Mouse (Mus musculus): ENCODE data around the gene Snx33.
"Not testable (repeated sequence)": the region's sequence is repeated elsewhere in the genome, so short reads cannot be mapped to it uniquely, and the experiment has no call there.

Gene Snx33

GRCm38 (mm10) chr9:56928041-56928811, at the start of gene Snx33:
Snx33 (minus strand) TSS chr9:56928371.
- no peak for DNase-seq (ENCODE audit: extremely low spot score, low read depth, low spot score)

GRCm38 (mm10) chr9:56975199-56975598, 47.0 kb upstream of the Snx33 start:
- DNase-seq (ENCODE audit: extremely low spot score, low read depth, low spot score), result no peak

- DNase-seq (ENCODE audit: extremely low spot score, low read depth, low spot score), result no peak
These were observed 45.9 kb upstream of the Snx33 start for GRCm38 (mm10) chr9:56973960-56974524.

DNA sequence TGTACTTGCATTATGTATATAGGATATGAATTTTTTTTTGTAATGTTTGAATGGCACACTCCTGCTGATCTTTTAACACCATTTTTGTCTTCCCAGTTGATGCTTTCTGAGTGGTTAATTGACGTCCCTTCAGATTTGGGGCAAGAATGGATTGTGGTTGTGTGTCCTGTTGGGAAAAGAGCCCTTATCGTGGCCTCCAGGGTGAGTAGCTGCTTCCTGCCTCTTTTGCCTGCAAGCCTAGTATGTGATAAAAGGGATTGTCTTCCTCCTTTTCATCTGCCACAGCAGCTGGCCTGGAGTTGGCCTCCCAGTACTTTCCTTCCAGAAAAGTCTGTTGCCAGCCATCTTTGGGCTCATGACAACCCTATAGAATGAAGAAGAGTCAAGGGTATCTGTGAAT, 42.0 kb upstream of the Snx33 start:
- no peak for DNase-seq (ENCODE audit: extremely low spot score, low read depth, low spot score)

- no peak for DNase-seq (ENCODE audit: extremely low spot score, low read depth, low spot score)
These were observed 33.4 kb upstream of the Snx33 start for GRCm38 (mm10) chr9:56961591-56961990.

DNA sequence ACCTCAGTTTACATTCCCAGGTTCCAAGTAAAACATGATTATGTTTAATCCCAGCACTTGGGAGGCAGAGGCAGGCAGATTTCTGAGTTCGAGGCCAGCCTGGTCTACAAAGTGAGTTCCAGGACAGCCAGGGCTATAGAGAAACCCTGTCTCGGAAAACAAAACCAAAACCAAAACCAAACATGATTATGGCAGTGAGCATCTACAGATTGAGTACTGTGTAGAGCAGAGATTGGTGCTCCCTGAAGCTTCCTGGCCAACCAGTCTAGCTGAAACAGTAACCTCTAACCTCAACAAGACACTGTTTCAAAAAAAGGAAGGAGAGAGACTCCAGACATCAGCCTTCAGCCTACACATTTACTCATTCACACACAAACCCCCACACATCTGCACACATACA, 30.5 kb upstream of the Snx33 start:
- no peak for DNase-seq (ENCODE audit: extremely low spot score, low read depth, low spot score)

DNA sequence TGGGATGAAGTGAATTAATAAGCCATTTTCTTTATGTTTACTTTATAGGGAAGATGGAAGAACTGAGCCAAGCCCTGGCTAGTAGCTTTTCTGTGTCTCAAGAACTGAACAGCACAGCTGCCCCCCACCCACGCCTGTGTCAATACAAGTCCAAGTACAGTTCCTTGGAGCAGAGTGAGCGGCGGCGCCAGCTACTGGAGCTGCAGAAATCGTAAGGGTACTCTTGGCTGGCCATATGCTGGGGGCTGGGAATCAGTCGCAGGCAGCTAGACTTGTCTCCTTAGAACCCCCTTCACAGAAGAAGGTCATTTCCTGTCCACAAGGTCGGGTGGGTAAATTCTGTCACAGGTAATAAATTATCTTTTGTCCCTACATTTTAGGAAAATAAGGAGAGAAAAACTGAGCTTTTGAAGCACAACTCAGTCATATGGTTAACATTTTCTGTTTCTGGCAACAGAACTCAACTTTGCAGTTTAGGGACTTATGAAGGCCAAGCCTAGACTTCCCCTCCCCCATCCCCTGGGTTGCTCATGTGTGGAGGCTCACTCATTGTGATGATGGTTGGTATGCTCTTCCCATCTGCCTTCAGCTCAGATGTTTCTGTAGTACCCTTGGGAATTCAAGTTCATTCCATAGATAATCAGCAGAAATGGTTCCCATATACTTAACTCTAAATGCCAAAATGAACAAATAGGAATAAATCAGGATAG, 28.9 kb upstream of the Snx33 start:
- no peak for DNase-seq (ENCODE audit: extremely low spot score, low read depth, low spot score)

GRCm38 (mm10) chr9:56953562-56953961, 25.4 kb upstream of the Snx33 start:
- DNase-seq (ENCODE audit: extremely low spot score, low read depth, low spot score), result no peak

GRCm38 (mm10) chr9:56950414-56951400, 22.5 kb upstream of the Snx33 start, which contains the start of gene Snupn:
Snupn (plus strand) TSS chr9:56950878.
- DNase-seq (ENCODE audit: extremely low spot score, low read depth, low spot score), result peak; percentile 97

GRCm38 (mm10) chr9:56949767-56950166, 21.6 kb upstream of the Snx33 start:
- no peak for DNase-seq (ENCODE audit: extremely low spot score, low read depth, low spot score)

GRCm38 (mm10) chr9:56948699-56949098, 20.5 kb upstream of the Snx33 start:
- not testable (repeated sequence) for DNase-seq (ENCODE audit: extremely low spot score, low read depth, low spot score)

- not testable (repeated sequence) for DNase-seq (ENCODE audit: extremely low spot score, low read depth, low spot score)
These were observed 19.3 kb upstream of the Snx33 start for GRCm38 (mm10) chr9:56947481-56947880.

GRCm38 (mm10) chr9:56938374-56938773, 10.2 kb upstream of the Snx33 start:
- no peak for DNase-seq (ENCODE audit: extremely low spot score, low read depth, low spot score)

DNA sequence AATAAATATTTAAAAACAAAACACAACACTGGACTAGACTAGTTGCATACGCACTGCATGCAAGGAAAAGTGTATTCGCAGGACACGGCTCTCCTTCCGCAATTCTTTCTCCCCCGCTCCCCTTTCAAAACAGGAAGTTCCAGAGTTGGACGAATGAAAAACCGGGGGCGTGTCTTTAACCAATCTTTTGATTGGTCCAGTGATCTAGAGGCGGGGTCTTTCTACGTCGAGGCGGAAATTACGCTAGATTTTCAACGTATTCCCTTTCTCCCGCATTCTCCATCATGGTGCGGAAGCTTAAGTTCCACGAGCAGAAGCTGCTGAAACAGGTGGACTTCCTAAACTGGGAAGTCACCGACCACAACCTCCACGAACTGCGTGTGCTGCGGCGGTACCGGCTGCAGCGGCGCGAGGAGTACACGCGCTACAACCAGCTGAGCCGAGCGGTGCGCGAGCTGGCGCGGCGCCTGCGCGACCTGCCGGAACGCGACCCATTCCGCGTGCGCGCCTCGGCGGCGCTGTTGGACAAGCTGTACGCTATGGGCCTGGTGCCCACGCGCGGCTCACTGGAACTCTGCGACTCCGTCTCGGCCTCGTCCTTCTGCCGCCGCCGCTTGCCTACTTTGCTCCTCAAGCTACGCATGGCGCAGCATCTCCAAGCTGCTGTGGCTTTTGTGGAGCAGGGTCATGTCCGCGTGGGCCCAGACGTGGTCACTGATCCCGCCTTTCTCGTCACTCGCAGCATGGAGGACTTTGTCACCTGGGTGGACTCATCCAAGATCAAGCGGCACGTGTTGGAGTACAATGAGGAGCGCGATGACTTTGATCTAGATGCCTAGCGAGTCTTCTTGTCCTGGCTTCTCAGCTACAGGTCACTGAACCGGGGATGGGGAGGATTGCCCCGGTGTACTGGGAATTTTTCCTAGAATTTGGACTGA, 9.3 kb upstream of the Snx33 start, which contains the start of gene Imp3:
TSS of gene Imp3 (plus strand) at position 253 of the 938 bp plus-strand sequence.
- DNase-seq (ENCODE audit: extremely low spot score, low read depth, low spot score), result peak; percentile 91

DNA sequence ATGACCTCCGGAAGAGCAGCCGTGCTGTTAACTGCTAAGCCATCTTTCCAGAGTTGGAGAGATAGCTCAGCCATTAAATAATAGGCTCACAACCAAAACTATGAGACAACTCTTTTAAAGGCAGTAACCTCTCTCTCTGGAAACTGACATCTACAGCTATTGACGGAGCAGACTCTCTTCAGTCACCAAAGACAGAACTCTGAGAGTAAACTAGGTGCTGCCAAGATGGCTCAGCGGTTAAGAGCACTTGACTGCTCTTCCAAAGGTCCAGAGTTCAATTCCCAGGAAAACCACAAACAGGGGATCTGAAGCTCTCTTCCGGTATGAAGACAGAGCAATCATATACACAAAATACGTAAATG, 8.7 kb upstream of the Snx33 start:
- no peak for DNase-seq (ENCODE audit: extremely low spot score, low read depth, low spot score)

- DNase-seq (ENCODE audit: extremely low spot score, low read depth, low spot score), result no peak
These were observed 2.4 kb upstream of the Snx33 start for GRCm38 (mm10) chr9:56930556-56930955.

GRCm38 (mm10) chr9:56929496-56929895, 1.3 kb upstream of the Snx33 start:
- DNase-seq (ENCODE audit: extremely low spot score, low read depth, low spot score), result no peak

- no peak for DNase-seq (ENCODE audit: extremely low spot score, low read depth, low spot score)
These were observed 769 bp downstream of the Snx33 start for GRCm38 (mm10) chr9:56927191-56928012.

- no peak for DNase-seq (ENCODE audit: extremely low spot score, low read depth, low spot score)
These were observed 1.8 kb downstream of the Snx33 start for GRCm38 (mm10) chr9:56926387-56926786.

Data from hindlimb bud, embryonic 11.5 days (tissue).